Mouse (Mus musculus): ENCODE data around the gene H60b.
"Not testable (repeated sequence)": the region's sequence is repeated elsewhere in the genome, so short reads cannot be mapped to it uniquely, and the experiment has no call there.

The H60b gene

DNA sequence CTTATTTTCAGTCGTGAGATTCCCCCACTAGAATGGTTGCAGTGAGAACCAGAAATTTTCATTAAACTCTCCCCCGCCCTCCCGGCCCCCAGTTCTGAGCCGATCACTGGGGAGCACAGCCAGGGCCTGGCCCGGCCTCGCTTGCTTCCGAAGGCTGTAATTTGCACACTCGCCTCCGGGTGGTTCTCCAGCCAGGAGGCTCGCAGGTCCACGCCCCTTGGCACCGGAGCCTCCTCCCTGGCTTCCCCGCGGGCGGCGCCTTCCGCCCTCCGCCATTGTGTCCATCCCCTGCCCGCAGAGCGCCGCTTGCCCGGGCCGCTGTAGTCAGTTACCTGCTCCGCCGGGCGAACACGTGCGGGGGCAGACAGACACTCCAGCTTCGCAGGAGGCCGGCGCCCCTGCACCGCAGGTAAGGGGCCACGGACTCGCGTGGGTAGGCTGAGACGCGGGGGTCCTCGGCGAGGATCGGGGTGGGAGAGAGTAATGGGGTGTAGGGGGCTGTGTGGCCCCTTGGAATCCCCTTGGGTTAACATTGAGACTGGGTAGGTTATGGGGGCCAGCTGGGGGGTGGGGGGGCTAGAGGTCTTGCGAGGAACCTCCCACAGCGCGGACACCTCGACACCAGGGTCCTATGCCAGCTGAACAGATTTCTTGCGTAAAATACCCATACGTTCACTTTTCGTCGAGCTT, at the start of gene H60b, which contains the start of gene Raet1e:
TSS of gene H60b (plus strand) at position 277 of the 690 bp plus-strand sequence.
TSS of gene Raet1e (plus strand) at position 260 of the 690 bp plus-strand sequence.
- peak; percentile 28 to 29 for DNase-seq (ENCODE audit: low spot score in 2 of 2)

DNA sequence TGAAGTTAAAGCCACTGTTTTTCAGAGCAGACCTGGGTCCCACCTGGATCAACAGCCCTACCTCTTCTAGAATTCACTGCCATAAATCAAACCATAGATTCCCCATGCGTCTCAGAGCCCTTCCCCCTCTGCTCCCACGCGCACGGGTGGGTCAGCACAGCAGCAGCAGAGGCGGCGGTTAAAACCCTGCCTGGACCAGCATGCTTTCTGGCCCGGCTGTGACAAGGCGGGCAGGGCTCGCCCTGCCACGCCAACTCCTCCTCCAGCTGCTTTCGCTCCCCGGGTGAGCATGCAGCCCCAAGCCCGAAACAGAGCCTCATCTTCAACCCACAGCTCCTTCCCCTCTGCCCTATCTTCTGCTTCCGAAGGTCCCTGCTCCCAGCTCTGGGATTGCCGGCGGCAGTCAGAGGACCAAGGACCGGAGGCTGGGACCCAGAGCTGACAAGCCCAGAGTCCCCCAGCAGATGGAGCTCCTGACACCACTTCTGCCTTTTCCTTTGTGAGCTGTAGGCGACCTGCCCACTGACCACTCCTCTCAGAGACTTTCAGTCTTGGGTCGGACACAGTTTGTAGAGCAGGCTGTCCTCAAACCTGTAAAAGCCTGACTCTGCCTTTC, 17.6 kb upstream of the H60b start:
- DNase-seq (ENCODE audit: low spot score in 2 of 2), result peak; percentile 49 to 71

DNA sequence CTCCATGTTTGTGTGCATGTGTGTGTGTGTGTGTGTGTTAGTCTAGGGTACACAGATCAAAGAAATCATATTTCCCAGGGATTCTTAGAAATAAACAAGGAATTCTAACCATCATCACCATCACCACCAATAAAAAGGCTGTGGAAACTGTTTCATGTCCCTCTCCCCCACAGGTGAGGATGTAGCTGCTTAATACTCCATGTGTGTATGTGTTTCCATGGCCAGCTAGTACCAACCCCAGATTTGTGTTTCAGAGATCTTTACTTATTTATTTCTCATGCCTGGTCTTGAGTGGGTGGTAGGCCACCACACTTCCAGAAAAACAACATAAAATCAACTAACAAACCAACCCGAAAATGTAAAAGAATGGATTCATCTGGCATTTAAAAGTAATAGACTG, 16.2 kb upstream of the H60b start:
- peak; percentile 24 to 36 for DNase-seq (ENCODE audit: low spot score in 2 of 2)

DNA sequence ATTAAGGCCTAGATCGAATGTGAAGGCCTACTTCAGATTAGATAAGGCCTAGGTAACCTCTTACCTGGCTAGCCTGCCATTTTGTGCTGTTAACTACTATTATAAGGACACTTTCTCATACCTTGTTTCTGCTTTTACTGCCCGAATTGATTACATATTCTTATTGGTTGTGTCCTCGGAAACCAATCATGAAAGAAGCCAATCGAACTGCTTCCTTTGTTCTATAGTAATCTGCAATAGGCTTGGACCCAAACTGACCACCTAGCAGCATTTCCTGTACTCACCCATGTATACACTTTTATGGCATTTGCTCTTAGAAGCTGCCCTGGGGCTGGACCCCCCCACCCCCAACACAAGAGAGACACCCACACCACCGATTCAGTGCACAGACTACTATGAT, 15.5 kb upstream of the H60b start:
- no peak for DNase-seq (ENCODE audit: low spot score in 2 of 2)

DNA sequence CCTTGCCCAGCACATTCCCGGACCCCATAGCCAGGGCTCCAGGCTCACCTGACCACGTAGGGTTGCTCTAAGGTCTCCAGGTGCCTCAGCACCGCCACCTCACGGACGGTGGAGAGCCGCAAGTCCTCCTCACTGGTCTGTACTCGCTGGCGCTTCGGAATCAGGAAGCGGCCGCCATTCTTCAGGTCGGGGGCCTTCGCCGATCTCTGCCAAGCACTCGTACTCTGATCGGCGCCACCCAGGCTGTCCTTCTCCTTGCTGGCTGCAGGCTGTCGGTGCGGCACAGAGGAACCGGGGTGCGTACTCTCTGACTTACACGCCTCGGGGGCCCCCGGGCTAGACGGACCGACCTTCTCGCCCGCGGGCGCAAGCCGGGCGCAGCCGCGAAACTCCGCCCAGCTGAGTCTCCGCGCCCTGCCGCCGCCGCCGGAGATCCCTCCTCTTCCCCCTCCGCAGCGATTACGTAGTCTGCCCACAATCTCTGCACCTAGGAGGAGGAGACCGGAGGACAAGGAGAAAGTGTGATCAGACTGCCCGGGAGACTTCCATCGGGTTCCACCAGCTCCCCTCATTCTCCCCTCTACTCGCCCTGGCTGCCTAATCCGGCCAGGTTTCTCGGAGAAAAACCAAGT, 9.8 kb upstream of the H60b start:
- DNase-seq (ENCODE audit: low spot score in 2 of 2), result peak; percentile 74 to 79

DNA sequence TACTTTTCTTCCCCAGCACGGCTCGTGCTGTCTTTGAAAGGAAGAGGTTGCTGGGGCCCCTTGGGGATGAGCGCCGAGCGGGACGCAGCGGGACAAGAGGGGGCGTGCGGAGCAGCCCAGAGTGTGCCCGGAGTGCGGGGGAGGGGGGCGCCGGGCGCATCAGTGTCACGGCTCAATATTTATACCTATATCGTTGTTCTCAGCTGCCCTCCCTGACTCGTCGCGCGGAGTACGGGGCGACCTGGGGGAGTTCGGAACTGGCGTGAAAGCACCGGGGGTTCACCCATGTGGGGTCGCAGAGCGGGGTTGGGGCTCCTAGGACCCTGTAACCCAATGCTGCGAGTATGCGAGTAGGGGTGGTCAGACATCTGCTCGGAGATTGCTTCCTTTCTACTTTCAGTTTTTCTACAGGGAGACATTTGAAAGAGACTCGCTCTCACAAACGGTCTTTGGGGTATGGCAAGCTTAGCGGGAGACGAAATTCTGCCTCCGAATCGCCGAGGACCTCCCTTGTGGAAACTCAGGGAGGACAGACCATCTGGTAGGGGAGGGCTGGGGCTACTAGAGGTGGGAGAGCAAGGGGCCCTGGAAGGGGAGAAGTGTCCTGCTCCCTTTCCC, 9.2 kb upstream of the H60b start, which contains the start of gene E030030I06Rik:
TSS of gene E030030I06Rik (minus strand) at position 198 of the 618 bp plus-strand sequence.
- peak in 1 of 2 experiments; percentile 20 for DNase-seq (ENCODE audit: low spot score in 2 of 2)

DNA sequence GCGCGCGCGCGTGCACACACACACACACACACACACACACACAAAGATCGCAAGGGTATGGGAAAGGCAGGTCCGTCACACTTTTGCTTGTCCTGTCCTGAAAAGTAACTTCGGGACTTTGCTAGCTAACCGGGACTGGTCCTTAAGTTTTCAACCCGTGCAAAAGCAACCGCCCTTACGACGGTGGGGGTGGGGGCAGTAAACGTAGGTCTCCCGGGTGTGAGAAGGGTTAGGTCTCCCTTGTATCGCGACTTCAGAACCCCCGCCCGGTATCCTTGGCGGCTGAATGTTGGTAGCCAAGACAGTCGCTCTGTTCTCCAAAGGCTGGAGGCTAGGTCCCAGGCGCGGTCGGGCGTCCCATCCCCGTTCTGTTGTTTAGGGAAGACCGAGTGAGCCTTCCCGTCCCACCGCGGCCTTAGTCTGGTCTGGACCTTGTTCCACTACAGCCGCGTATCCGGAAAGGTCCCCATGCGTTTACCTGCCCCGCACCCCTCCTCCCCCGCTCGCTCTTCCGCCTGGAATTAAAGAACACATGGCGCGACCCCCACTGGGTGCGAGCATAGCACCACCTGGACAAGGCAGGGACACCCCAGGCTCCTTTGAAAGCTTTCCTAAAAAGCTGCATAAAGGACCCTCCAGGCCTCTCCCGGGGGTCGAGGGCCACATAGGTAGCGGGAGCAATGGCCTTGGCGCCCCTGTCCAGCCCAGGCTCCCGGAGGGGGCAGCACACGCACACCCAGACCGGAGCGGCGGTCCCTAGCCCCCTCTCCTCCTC, 8.5 kb upstream of the H60b start:
- no peak for DNase-seq (ENCODE audit: low spot score in 2 of 2)

DNA sequence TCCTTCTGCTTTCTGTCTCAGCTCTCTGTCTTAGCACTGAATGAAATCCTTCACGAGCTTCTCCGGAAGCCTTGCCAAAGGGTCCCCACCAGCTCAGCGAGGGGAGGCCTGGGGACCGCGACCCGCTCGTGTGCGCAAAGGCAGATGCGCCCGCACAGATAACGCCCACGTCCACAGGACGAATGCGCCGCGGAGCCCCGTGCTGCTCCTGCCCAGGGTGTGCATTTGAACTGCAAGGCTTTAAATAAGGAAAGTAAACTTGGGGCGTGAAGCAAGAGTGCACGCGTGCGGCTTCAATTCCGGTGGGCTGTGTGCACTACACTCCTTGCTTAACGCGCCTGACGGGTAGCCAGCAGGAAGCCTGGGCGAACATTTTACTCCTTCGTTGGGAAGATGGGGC, 7.8 kb upstream of the H60b start:
- DNase-seq (ENCODE audit: low spot score in 2 of 2), result no peak

DNA sequence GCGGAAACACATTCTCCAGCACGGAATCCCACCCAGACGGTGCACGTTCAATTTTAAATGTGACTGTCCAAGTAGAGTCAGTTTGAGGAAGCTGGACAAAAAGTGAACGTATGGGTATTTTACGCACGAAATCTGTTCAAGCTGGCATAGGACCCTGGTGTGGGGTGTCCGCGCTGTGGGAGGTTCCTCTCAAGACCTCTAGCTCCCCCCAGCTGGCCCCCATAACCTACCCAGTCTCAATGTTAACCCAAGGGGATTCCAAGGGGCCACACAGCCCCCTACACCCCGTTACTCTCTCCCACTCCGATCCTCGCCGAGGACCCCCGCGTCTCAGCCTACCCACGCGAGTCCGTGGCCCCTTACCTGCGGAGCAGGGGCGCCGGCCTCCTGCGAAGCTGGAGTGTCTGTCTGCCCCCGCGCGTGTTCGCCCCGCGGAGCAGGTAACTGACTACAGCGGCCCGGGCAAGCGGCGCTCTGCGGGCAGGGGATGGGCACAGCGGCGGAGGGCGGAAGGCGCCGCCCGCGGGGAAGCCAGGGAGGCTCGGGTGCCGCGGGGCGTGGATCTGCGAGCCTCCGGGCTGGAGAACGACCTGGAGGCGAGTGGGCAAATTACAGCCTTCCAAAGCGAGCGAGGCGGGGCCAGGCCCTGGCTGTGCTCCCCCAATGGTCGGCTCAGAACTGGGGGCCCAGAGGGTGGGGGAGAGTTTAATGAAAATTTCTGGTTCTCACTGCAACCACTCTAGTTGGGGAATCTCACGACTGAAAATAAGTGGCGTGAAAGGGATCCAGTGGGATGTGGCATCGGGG, 7.1 kb upstream of the H60b start:
- DNase-seq (ENCODE audit: low spot score in 2 of 2), result not testable (repeated sequence)

DNA sequence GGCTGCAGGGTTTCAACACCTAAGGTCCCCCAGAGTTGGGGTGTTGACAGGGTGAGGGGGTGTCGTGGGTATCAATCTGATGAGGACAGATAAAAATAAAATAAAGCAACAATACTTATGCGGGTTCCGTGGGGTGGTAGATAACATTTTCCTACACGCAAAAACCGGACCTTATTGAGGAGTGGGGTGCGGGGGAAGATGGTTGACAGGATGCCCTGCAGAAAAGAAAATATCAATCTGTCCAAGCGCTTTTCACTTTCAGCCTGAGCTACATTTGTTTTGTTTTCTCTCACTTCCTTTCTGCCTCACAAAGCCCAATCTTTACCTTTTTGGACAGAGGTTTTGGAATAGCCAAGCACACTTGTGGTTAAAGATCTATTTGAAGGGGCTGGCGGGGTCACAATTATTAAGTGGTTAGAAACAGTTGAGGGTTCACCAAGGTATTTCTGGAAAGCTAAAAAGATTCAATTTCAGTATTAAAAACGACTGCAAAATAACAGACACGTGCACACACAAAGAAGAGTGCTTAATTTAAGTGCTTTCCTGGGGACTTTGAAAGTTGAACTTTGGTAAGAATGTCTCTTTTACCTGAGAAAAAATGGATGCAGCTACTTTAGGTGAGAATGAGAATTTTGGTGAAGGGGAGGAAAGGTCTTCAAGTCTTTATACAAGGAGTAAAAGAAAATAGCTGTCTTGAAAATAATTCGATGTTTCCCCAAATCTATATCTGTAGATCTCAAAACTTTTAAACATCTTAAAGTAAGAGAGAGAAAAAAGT, 6.3 kb upstream of the H60b start:
- not testable (repeated sequence) for DNase-seq (ENCODE audit: low spot score in 2 of 2)

DNA sequence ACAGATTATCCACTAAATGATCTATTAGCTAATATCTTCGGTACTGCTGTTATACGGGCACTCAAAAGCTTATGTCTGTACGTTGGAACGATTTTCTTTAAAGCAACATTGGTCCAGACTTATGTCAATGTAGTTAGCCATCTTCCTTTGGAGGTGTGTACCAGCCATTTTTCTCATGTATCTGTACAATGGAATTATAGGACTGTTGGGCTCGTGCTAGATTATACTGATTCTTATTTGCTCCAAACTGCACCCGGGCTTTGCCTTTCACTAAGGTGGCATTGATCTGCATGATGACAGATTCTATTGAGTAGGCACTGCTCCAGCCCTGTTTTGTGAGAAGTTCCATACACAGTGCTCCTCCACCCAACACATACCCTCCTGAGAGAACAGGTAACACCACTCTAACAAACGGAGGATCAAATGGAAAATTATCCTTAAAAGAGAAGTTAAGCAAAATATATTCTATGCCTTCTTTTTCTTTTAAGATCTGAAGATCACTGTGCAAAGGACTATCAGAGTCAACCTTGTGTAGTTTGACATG, 5.2 kb upstream of the H60b start:
- DNase-seq (ENCODE audit: low spot score in 2 of 2), result not testable (repeated sequence)

DNA sequence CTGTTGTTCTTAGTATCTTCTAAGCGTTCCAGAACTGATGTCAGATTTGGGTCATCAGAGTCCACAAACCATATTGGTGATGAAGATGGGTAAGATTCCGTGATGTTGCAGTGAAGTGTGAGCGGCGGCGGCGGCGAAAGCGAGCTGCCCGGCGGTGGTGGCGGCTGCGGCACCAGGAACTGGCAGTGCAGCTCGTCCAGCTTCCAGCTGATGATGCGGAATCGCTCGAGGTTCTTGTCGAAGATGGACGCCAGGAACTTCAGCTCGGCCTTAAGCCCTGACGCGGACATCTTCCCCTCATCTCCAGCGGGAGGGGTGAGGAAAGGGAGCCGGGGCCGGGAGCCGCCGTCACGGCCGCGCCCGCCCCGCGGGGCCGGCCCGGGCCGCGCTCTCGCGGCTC, 4.3 kb upstream of the H60b start:
- not testable (repeated sequence) for DNase-seq (ENCODE audit: low spot score in 2 of 2)

DNA sequence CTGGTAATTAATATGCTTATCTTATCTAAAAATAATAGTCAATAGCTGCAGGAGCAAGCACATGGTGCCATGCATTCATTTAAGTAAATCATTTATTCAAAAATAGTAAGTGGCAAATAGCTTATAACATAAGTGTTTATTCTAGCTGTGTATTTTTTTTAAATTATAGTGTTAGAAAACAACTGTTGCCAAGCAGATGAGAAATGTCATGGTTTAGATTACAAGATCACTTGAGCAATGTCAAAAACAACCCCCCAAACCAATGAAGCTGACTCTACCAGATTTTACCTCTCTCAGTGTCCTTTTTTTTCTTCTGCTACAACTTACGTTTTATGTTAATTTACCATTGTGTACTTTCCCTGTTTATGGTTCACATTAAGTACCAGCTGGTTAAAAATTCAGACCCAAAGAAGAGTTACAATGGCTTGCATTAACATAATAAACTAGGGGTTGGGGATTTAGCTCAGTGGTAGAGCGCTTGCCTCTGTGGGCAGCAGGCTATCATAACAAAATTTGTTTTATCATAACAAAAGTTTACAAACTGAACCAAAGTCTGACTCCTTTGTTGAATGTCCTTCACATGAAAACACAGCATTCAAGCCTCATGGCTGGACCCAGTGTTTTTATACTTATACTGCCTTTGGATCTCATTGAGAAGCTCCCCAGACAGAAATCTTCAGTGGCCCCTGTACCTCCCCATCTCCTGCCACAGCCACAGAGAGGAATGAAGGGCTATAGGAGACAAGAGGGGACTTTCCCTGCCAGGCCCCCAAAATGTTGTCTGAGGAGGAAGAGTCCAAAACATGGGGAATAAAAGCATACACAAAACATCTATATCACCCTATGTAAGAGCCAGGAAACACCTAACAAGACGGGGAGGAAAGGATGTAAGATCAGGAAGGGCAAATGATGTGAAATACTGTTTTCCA, 3.3 kb upstream of the H60b start:
- DNase-seq (ENCODE audit: low spot score in 2 of 2), result no peak

DNA sequence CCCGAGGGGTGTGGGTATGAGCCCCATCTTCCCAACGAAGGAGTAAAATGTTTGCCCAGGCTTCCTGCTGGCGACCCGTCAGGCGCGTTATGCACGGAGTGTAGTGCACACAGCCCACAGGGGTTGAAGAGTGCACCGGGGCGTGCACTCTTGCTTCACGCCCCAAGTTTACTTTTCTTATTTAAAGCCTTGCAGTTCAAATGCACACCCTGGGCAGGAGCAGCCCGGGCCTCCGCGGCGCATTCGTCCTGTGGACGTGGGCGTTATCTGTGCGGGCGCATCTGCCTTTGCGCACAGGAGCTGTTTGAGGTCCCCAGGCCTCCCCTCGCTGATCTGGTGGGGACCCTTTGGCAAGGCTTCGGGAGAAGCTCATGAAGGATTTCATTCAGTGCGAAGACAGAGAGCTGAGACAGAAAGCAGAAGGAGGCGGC, 760 bp downstream of the H60b start:
- DNase-seq (ENCODE audit: low spot score in 2 of 2), result no peak

DNA sequence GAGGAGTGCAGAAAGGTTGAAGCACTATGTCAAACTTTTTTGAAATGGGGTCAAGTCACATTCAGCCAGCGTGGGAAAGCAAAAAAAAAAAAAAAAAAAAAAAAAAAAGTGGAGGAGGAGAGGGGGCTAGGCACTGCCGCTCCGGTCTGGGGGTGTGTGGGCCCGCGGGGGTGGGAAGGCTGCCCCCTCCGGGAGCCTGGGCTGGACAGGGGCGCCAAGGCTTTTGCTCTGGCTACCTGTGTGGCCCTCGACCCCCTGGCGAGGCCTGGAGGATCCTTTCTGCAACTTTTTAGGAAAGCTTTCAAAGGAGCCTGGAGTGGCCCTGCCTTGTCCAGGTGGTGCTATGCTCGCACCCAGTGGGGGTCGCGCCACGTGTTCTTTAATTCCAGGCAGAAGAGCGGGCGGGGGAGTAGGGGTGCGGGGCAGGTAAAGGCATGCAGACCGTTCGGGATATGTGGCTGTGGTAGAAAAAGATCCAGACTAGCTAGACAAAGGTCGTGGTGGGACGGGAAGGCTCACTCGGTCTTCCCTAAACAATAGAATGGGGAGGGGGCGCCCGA, 1.3 kb downstream of the H60b start:
- no peak for DNase-seq (ENCODE audit: low spot score in 2 of 2)

DNA sequence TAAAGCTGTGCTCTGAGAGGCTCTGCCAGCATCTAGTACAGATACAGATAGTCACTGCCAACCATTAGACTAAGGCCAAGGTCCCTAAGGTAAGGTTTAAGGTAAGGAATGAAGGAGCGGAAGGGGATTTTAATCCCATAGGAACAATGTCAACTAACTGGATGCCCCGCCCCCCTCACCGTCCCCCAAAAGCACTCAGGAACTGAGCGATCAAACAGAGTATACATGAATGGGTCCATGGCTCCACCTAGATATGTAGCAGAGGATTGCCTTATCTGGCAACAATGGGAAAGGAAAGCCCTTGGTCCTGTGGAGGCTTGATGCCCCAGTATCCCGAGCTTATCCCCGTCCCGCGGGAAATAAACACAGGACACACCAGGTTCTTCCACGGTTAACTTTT, 4.9 kb downstream of the H60b start:
- not testable (repeated sequence) for DNase-seq (ENCODE audit: low spot score in 2 of 2)

DNA sequence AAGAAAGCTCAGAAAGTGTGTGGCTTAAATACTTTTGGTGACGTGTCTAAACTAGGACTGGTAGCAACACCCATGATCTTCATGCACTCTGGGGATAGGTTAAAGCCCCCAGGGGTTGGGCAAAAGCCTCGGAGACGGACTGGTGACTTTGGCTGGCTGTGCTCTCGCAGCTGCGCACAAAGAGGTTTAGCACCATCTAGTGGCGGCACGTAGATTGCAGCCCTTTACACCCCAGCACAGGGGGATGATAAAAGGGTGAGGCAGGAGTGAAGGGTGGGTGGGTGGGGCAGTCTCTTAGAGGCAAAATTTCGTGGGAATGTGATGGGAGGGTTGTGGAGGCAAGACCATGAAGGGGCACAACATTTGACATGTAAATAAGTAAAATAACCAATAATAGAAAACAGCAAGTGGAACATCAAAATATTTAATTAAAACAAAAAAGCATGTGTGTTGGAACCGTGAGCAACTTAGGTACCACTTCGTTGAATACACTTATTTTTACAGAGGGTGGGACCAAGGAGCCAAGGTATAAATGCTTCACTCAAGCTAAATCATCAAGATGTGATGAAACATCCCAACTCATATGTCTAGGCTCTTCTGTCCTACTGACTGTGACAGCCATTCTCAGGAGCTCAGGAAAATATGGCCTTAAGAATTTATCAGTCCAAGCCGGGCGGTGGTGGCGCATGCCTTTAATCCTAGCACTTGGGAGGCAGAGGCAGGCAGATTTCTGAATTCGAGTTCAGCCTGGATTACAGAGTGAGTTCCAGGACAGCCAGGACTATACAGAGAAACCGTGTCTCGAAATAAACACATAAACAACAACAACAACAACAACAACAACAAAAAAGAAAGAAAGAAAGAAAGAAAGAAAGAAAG, 5.6 kb downstream of the H60b start:
- DNase-seq (ENCODE audit: low spot score in 2 of 2), result peak; percentile 47 to 65

Data from heart, adult 9 months (tissue).